Mouse (Mus musculus): Measurements from ENCODE around the gene Rnf186.
A peak's percentile ranks its signal among the peaks of the same experiment; 100 is the strongest.

- TF ChIP-seq SIN3A (IDR thresholded peaks at IDR 0.05; ENCODE audit: low read length) (no peak), MYC (IDR thresholded peaks at IDR 0.05; ENCODE audit: low read depth, low read length) (no peak), POLR2A (IDR thresholded peaks at IDR 0.05; ENCODE audit: low read depth, low read length) (no peak), ZKSCAN1 (IDR thresholded peaks at IDR 0.05; ENCODE audit: borderline replicate concordance, low read depth, low read length) (peak; percentile 71)
These were observed 6.8 kb downstream of the Rnf186 start for GRCm38 (mm10) chr4:138973719-138974115.
